Mouse (Mus musculus) midbrain, postnatal 0 days (tissue): Measurements from ENCODE around the gene Krtap9-5. TPM values are rescaled to one million over a fixed set of nuclear protein-coding genes. Genes with fewer than 3 reads are reported as not detected.

Experiments
- ATAC-seq: fragments of 200-750 bp; cut with Nextera tagmentation; 2 replicates; pipeline ENCODE4 v1.8.0; 2017; ENCODE audit warnings: moderate number of reproducible peaks, mild to moderate bottlenecking, moderate TSS enrichment, moderate library complexity; ENCODE audit not compliant: low FRiP score
- DNase-seq: peaks from one replicate; pipeline ENCODE4 v3.0.0-alpha.2; 2015; ENCODE audit warnings: low spot score
- H3K27ac ChIP-seq: fragments of 300-500 bp; sonication (generic); 2 replicates; pipeline ENCODE4 v1.5.1; 2014; ENCODE audit warnings: low read depth, mild to moderate bottlenecking, low read length, mixed read lengths
- H3K27me3 ChIP-seq: fragments of 300-500 bp; sonication (generic); 2 replicates; pipeline ENCODE4 v1.6.1; 2014; ENCODE audit warnings: low read length, control low read depth, mixed read lengths; ENCODE audit not compliant: insufficient read depth
- H3K36me3 ChIP-seq: fragments of 300-500 bp; sonication (generic); 2 replicates; pipeline ENCODE4 v1.6.1; 2014; ENCODE audit warnings: low read length, control low read depth, mixed read lengths; ENCODE audit not compliant: insufficient read depth
- H3K4me1 ChIP-seq: fragments of 300-500 bp; sonication (generic); 2 replicates; pipeline ENCODE4 v1.6.1; 2014; ENCODE audit warnings: mild to moderate bottlenecking, control low read depth, antibody characterized with exemption, low read length, mixed read lengths; ENCODE audit not compliant: insufficient read depth
- H3K4me2 ChIP-seq: fragments of 300-500 bp; sonication (generic); 2 replicates; pipeline ENCODE4 v1.6.1; 2014; ENCODE audit warnings: low read depth, mild to moderate bottlenecking, low read length, mixed read lengths; ENCODE audit not compliant: poor library complexity, severe bottlenecking
- H3K4me3 ChIP-seq: fragments of 300-500 bp; sonication (generic); 2 replicates; pipeline ENCODE4 v1.5.1; 2014; ENCODE audit warnings: low read depth, mild to moderate bottlenecking, low read length, moderate library complexity
- H3K9ac ChIP-seq: fragments of 300-500 bp; sonication (generic); replicated peaks from 2 replicates; pipeline ENCODE4 v1.6.1; 2014; ENCODE audit warnings: mild to moderate bottlenecking, low read length, moderate library complexity, mixed read lengths; ENCODE audit not compliant: poor library complexity, severe bottlenecking
- H3K9me3 ChIP-seq: fragments of 300-500 bp; sonication (generic); 2 replicates; pipeline ENCODE4 v1.6.1; 2016; ENCODE audit warnings: low read length, control low read depth
- CTCF ChIP-seq: IDR thresholded peaks from 2 replicates; pipeline ENCODE4 v1.5.1; 2016; ENCODE audit warnings: antibody characterized with exemption, mild to moderate bottlenecking
- WGBS: fragments of 180-500 bp; shearing (Covaris S2); extraction: QIAGEN DNeasy Blood & Tissue Kit; methylation state at CpG from one replicate; pipeline ENCODE4 v1.1.7; 2014; 5-methylcytosine and 5-hydroxymethylcytosine counted together
- polyA plus RNA-seq: library from polyadenylated mRNA; unstranded; fragments of >200 nt; fragmentation: Nextera tagmentation; extraction: Ambion mirVana; gene quantifications from 2 replicates; pipeline ENCODE4 v1.2.1, GENCODE M21; 2015
- total RNA-seq: library from RNA; depleted of rRNA; stranded (reverse); fragments of >200 nt; gene quantifications from 2 replicates; pipeline ENCODE4 v1.2.3, GENCODE M21; 2014; rRNA removed

Gene Krtap9-5
- total and polyA plus RNA-seq, 2 experiments from 2014 or later = not detected

GRCm38 (mm10) chr11:99988530-99988929 is 40.3 kb downstream of the Krtap9-5 start:
- no peak overlapping the region for H3K4me2 ChIP-seq
- no peak overlapping the region for H3K9ac ChIP-seq
- no peak overlapping the region for H3K27ac ChIP-seq
- no peaks in the 10 kb centered on the region for H3K36me3 ChIP-seq
- no peaks in the 10 kb centered on the region for H3K27me3 ChIP-seq
- ATAC-seq (no peak), DNase-seq (no peak)
- H3K4me1 ChIP-seq = no peaks in the 10 kb centered on the region
- H3K4me3 ChIP-seq = no peak overlapping the region
- 94% methylated on average over 3 of the region's 3 CpGs for WGBS
- no peaks in the 10 kb centered on the region for H3K9me3 ChIP-seq
- no peak for TF ChIP-seq CTCF

GRCm38 (mm10) chr11:99989881-99990405 is 41.7 kb downstream of the Krtap9-5 start:
- TF ChIP-seq CTCF = no peak
- Histone ChIP-seq H3K27me3 (no peaks in the 10 kb centered on the region), H3K36me3 (no peaks in the 10 kb centered on the region), H3K4me2 (no peak overlapping the region), H3K4me1 (no peaks in the 10 kb centered on the region), H3K9ac (no peak overlapping the region), H3K27ac (no peak overlapping the region), H3K9me3 (no peaks in the 10 kb centered on the region), H3K4me3 (no peak overlapping the region)
- WGBS = 89% methylated on average over 6 of the region's 6 CpGs
- DNase-seq (no peak), ATAC-seq (no peak)

GRCm38 (mm10) chr11:99990571-99990970 is 42.3 kb downstream of the Krtap9-5 start:
- 44% methylated on average over 3 of the region's 3 CpGs for WGBS
- TF ChIP-seq CTCF = no peak
- Histone ChIP-seq H3K27ac (no peak overlapping the region), H3K4me3 (no peak overlapping the region), H3K4me1 (no peaks in the 10 kb centered on the region), H3K4me2 (no peak overlapping the region), H3K9me3 (no peaks in the 10 kb centered on the region), H3K36me3 (no peaks in the 10 kb centered on the region), H3K27me3 (no peaks in the 10 kb centered on the region), H3K9ac (no peak overlapping the region)
- DNase-seq = peak; percentile 64
- no peak for ATAC-seq

GRCm38 (mm10) chr11:99993620-99994383 is 45.5 kb downstream of the Krtap9-5 start, which contains the start of gene Krtap17-1:
Gene Krtap17-1, minus strand, starts transcription at chr11:99993994.
- Histone ChIP-seq H3K27ac (no peak within 1 kb of the TSS), H3K4me1 (no peaks in the 10 kb centered on the region), H3K36me3 (no peaks in the 10 kb centered on the region), H3K9ac (peak within 1 kb of the TSS; percentile 3; the same call in 1 of the 2 replicates), H3K4me2 (peak within 1 kb of the TSS; percentile 43), H3K4me3 (peak within 1 kb of the TSS; percentile 22; the same call in 1 of the 2 replicates), H3K9me3 (no peaks in the 10 kb centered on the region), H3K27me3 (no peaks in the 10 kb centered on the region)
- ATAC-seq (no peak), DNase-seq (no peak)
- TF ChIP-seq CTCF = no peak
- 28% methylated on average over 25 of the region's 26 CpGs for WGBS

- no peaks in the 10 kb centered on the region for H3K27me3 ChIP-seq
- no peak for ATAC-seq
- H3K9ac ChIP-seq = no peak overlapping the region
- H3K36me3 ChIP-seq = no peaks in the 10 kb centered on the region
- no peak overlapping the region for H3K4me2 ChIP-seq
- no peak for DNase-seq
- no peak overlapping the region for H3K27ac ChIP-seq
- 71% methylated on average over 4 of the region's 4 CpGs for WGBS
- no peaks in the 10 kb centered on the region for H3K4me1 ChIP-seq
- H3K4me3 ChIP-seq = no peak overlapping the region
- TF ChIP-seq CTCF = no peak
- no peaks in the 10 kb centered on the region for H3K9me3 ChIP-seq
Measured at GRCm38 (mm10) chr11:99994384-99994661, 46.0 kb downstream of the Krtap9-5 start.

GRCm38 (mm10) chr11:99999091-99999490 is 50.8 kb downstream of the Krtap9-5 start:
- no peak overlapping the region for H3K4me3 ChIP-seq
- ATAC-seq = no peak
- 92% methylated on average over 7 of the region's 7 CpGs for WGBS

More at GRCm38 (mm10) chr11:99999091-99999490, 50.8 kb downstream of the Krtap9-5 start:
- no peak for DNase-seq
- Histone ChIP-seq H3K4me1 (no peaks in the 10 kb centered on the region), H3K9me3 (no peaks in the 10 kb centered on the region), H3K9ac (no peak overlapping the region), H3K4me2 (no peak overlapping the region), H3K27ac (no peak overlapping the region), H3K36me3 (no peaks in the 10 kb centered on the region), H3K27me3 (no peaks in the 10 kb centered on the region)
- no peak for TF ChIP-seq CTCF

Other genes starting within 250 kb of the Krtap9-5 start
Only the 30 nearest of the 32 such genes appear.
- not detected in 2 replicates for gene Gm11595, start 175.6 kb upstream of the Krtap9-5 start, total RNA-seq
- gene Gm11595, start 175.6 kb upstream of the Krtap9-5 start, polyA plus RNA-seq = not detected in 2 replicates
- gene Krtap4-8, start 167.8 kb upstream of the Krtap9-5 start, total RNA-seq = not detected in 2 replicates
- not detected in 2 replicates for gene Krtap4-8, start 167.8 kb upstream of the Krtap9-5 start, polyA plus RNA-seq
- not detected in 2 replicates for gene Krtap4-9, start 163.3 kb upstream of the Krtap9-5 start, total RNA-seq
- gene Krtap4-9, start 163.3 kb upstream of the Krtap9-5 start, polyA plus RNA-seq = not detected in 2 replicates
- gene Gm11596, start 155.0 kb upstream of the Krtap9-5 start, total RNA-seq = not detected in 2 replicates
- not detected in 2 replicates for gene Gm11596, start 155.0 kb upstream of the Krtap9-5 start, polyA plus RNA-seq
- gene Gm11569, start 149.5 kb upstream of the Krtap9-5 start, total RNA-seq = not detected in 2 replicates
- not detected in 2 replicates for gene Gm11569, start 149.5 kb upstream of the Krtap9-5 start, polyA plus RNA-seq
- not detected in 2 replicates for gene Gm11554, start 144.0 kb upstream of the Krtap9-5 start, total RNA-seq
- not detected in 2 replicates for gene Gm11554, start 144.0 kb upstream of the Krtap9-5 start, polyA plus RNA-seq
- not detected in 2 replicates for gene Krtap4-13, start 138.6 kb upstream of the Krtap9-5 start, total RNA-seq
- not detected in 2 replicates for gene Krtap4-13, start 138.6 kb upstream of the Krtap9-5 start, polyA plus RNA-seq
- gene Gm11564, start 132.8 kb upstream of the Krtap9-5 start, total RNA-seq = not detected in 2 replicates
- gene Gm11564, start 132.8 kb upstream of the Krtap9-5 start, polyA plus RNA-seq = not detected in 2 replicates
- not detected in 2 replicates for gene 2300003K06Rik, start 110.4 kb upstream of the Krtap9-5 start, total RNA-seq
- not detected in 2 replicates for gene 2300003K06Rik, start 110.4 kb upstream of the Krtap9-5 start, polyA plus RNA-seq
- not detected in 2 replicates for gene Krtap4-16, start 96.9 kb upstream of the Krtap9-5 start, total RNA-seq
- not detected in 2 replicates for gene Krtap4-16, start 96.9 kb upstream of the Krtap9-5 start, polyA plus RNA-seq
- gene Gm11568, start 90.6 kb upstream of the Krtap9-5 start, total RNA-seq = not detected in 2 replicates
- gene Gm11568, start 90.6 kb upstream of the Krtap9-5 start, polyA plus RNA-seq = not detected in 2 replicates
- not detected in 2 replicates for gene Gm11559, start 84.0 kb upstream of the Krtap9-5 start, total RNA-seq
- gene Gm11559, start 84.0 kb upstream of the Krtap9-5 start, polyA plus RNA-seq = not detected in 2 replicates
- not detected in 2 replicates for gene Krtap9-1, start 75.1 kb upstream of the Krtap9-5 start, total RNA-seq
- not detected in 2 replicates for gene Krtap9-1, start 75.1 kb upstream of the Krtap9-5 start, polyA plus RNA-seq
- not detected in 2 replicates for gene Gm11567, start 69.3 kb upstream of the Krtap9-5 start, total RNA-seq
- gene Gm11567, start 69.3 kb upstream of the Krtap9-5 start, polyA plus RNA-seq = not detected in 2 replicates
- not detected in 2 replicates for gene Krtap31-1, start 40.6 kb upstream of the Krtap9-5 start, total RNA-seq
- gene Krtap31-1, start 40.6 kb upstream of the Krtap9-5 start, polyA plus RNA-seq = not detected in 2 replicates
- gene Gm11565, start 33.7 kb upstream of the Krtap9-5 start, total RNA-seq = not detected in 2 replicates
- gene Gm11565, start 33.7 kb upstream of the Krtap9-5 start, polyA plus RNA-seq = not detected in 2 replicates
- gene Krtap31-2, start 12.2 kb upstream of the Krtap9-5 start, total RNA-seq = not detected in 2 replicates
- gene Krtap31-2, start 12.2 kb upstream of the Krtap9-5 start, polyA plus RNA-seq = not detected in 2 replicates
- not detected in 2 replicates for gene Krtap29-1, start 30.6 kb downstream of the Krtap9-5 start, total RNA-seq
- not detected in 2 replicates for gene Krtap29-1, start 30.6 kb downstream of the Krtap9-5 start, polyA plus RNA-seq
- not detected in 2 replicates for gene Krtap16-1, start 38.1 kb downstream of the Krtap9-5 start, total RNA-seq
- gene Krtap16-1, start 38.1 kb downstream of the Krtap9-5 start, polyA plus RNA-seq = not detected in 2 replicates
- gene Krtap17-1, start 45.5 kb downstream of the Krtap9-5 start, total RNA-seq = 0.22 and 1.4 TPM in 2 replicates
- 1.7 TPM in 2 replicates for gene Krtap17-1, start 45.5 kb downstream of the Krtap9-5 start, polyA plus RNA-seq
- not detected in 2 replicates for gene Krt33a, start 67.7 kb downstream of the Krtap9-5 start, total RNA-seq
- gene Krt33a, start 67.7 kb downstream of the Krtap9-5 start, polyA plus RNA-seq = not detected in 2 replicates
- not detected in 2 replicates for gene Krt33b, start 81.4 kb downstream of the Krtap9-5 start, total RNA-seq
- gene Krt33b, start 81.4 kb downstream of the Krtap9-5 start, polyA plus RNA-seq = 0.13 and 0.25 TPM in 2 replicates
- gene Krt34, start 93.1 kb downstream of the Krtap9-5 start, total RNA-seq = not detected in 2 replicates
- not detected in 2 replicates for gene Krt34, start 93.1 kb downstream of the Krtap9-5 start, polyA plus RNA-seq
- 0.93 TPM in 1 of 2 replicates, not detected in the other for gene Krt31, start 102.1 kb downstream of the Krtap9-5 start, total RNA-seq
- gene Krt31, start 102.1 kb downstream of the Krtap9-5 start, polyA plus RNA-seq = not detected in 2 replicates
- gene Krt32, start 139.8 kb downstream of the Krtap9-5 start, total RNA-seq = not detected in 2 replicates
- not detected in 2 replicates for gene Krt32, start 139.8 kb downstream of the Krtap9-5 start, polyA plus RNA-seq
- 0.60 TPM in 1 of 2 replicates, not detected in the other for gene Krt35, start 147.8 kb downstream of the Krtap9-5 start, total RNA-seq
- gene Krt35, start 147.8 kb downstream of the Krtap9-5 start, polyA plus RNA-seq = 0.10 TPM in 1 of 2 replicates, not detected in the other
- gene Krt36, start 157.2 kb downstream of the Krtap9-5 start, total RNA-seq = 0.44 TPM in 1 of 2 replicates, not detected in the other
- not detected in 2 replicates for gene Krt36, start 157.2 kb downstream of the Krtap9-5 start, polyA plus RNA-seq
- gene Krt13, start 173.1 kb downstream of the Krtap9-5 start, total RNA-seq = not detected in 2 replicates
- gene Krt13, start 173.1 kb downstream of the Krtap9-5 start, polyA plus RNA-seq = not detected in 2 replicates
- 0.33 and 6.0 TPM in 2 replicates for gene Krt15, start 187.5 kb downstream of the Krtap9-5 start, total RNA-seq
- gene Krt15, start 187.5 kb downstream of the Krtap9-5 start, polyA plus RNA-seq = 0.22 and 0.43 TPM in 2 replicates
- 1.6 and 5.4 TPM in 2 replicates for gene Krt19, start 200.2 kb downstream of the Krtap9-5 start, total RNA-seq
- 6.5 and 8.1 TPM in 2 replicates for gene Krt19, start 200.2 kb downstream of the Krtap9-5 start, polyA plus RNA-seq